Mouse (Mus musculus) lung, postnatal 36 days (tissue): ENCODE results near the gene March11.

Experiments used
- DNase-seq: peaks from one replicate; pipeline ENCODE4 v3.0.0; 2022; ENCODE audit warnings: mixed read lengths

March11 gene

DNA sequence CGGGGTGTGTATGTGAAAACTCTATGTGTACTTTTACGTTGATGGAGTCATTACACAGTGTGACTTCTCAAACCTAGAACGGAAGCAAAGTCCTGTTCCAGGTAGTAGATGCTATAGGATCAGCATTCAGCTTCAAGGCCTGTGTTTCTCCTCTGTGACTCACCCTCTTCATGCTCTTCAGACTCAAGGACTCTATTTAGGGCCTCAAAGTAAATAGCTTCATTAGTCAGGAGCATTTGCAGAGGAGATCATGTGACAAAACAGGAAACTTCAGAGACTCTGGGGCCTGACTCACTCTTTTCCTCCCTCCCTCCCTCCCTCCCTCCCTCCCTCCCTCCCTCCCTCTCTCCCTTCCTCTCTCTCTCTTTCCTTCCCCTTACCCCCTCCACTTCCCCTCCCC lies 66.1 kb downstream of the March11 start:
- no peak for DNase-seq

DNA sequence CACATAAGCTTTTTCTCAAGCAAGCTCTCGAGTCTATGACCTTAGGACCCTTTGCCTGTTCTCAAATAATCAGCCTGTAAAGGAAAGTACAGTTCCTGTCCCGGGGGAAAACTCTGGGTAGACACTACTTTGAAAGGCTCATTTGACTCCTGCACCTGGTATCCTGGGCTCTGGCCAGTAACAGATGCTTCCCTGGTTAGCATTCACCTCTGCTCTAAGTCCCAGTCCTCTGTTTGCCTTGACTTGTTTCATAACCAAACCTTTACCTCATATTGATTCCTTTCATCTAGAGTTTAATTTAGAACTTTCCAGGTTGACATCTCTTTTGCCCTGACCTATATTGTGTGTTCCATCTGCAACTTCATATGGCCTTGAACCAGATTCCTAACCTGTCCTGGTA lies 68.5 kb downstream of the March11 start:
- DNase-seq = no peak

DNA sequence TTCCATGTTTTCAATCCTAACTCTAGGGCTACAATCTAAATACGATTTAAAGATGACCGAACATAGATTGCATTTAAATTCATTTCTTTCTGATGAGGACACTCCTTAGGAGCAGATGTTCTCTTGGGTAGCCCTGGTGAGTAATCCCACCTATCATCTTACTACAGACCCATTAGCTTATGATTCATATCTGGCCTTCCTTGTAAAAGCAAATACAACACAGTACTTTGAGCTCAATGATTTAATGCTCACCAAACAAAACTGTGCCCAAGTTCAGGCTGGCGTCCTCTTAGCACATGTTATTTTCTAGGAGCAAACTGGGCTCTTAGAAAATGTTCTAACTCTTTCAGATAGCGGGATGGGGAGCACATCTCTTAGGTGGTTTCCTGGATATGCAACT lies 70.0 kb downstream of the March11 start:
- no peak for DNase-seq

DNA sequence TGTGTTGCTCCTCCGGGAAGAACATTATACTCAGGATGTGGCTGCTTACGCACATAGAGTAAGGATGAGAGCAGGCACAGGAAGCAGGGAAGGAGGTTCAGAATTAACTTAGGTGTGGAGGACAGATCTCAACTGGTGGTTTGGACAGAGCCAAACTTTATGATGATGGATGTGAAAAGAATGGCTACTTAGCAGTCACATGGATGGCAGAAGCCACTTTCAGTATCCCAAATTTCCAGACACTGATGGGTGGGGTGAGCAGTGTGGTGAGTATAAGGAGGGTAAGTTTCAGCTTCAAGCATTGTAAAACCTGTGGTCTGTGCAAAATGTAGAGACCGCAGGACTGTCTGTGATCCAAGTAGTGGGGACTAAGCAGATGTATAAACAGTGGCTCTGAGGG lies 71.0 kb downstream of the March11 start:
- DNase-seq = no peak

DNA sequence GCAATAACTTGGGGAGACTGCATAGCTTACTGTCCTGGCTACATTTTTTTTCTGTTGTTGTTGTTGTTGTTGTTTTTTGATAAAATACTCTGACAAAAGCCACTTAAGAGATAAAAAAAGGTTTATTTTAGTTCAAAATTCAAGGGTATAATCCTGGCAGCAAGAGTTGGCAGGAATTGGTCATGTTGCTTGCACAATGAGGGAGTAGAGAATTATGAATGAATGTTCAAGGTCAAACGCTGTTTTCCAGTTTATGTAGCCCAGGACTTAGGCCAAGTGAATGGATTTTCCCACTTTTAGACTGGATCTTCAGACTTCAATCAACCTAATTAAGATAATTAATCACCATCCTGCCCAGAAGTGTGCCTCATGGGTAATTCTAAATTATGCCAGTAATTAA lies 72.0 kb downstream of the March11 start:
- no peak for DNase-seq

DNA sequence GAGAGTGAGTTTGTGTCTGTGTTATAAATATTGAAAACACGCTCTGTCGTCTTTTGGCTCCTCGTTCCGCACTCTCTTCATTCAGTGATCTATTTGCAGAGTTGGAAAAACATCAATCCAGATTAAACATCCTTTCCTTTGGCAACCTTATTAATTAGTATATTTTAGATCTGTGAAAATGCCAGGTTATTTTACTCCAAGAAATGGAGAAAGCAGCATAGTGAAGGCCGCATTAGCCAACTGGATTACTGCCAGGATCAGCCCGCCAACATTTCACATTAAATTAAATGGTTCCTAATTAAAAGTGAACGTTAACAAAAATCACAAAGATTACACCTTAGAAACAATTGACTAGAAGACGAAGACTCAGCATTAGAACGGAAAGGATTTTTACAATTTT lies 81.2 kb downstream of the March11 start:
- no peak for DNase-seq

DNA sequence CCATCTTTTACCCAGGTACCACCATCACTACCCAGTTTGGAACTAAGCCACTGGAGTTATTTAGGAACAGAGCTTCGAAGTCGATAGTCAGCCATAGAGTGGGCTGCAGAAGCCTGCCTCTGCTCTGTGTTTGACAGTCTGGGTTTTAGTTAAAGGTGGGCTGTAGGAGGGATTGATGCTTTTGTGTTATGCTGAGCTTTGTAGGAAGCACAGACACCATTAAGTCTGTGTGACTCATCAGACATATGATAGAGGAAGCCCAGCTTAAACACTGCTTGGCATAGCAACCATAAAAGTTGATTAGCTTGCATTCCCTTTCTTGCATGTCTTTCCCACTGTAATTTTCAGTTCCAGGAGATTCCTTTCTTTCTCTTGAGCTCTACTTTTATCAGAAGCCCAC lies 87.7 kb downstream of the March11 start:
- DNase-seq = no peak

DNA sequence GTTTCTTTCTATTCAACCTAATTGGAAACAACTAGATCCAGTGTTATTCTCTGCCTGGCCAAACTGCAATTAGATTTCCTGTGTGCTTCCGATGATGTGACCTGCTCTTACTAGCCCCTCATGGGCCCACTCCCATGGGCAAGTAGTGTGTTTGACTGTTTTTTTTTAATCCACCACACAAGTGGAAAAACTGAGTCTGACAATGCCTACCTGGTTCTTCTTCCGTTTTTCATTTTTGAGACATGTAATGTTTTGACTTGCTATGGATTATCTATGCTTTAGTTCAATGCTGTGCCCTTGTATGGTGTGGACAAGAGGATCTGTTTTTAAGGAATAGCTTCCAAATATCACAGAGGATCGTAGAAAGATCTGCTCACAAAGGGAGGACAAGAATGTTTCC lies 116.4 kb downstream of the March11 start:
- no peak for DNase-seq

DNA sequence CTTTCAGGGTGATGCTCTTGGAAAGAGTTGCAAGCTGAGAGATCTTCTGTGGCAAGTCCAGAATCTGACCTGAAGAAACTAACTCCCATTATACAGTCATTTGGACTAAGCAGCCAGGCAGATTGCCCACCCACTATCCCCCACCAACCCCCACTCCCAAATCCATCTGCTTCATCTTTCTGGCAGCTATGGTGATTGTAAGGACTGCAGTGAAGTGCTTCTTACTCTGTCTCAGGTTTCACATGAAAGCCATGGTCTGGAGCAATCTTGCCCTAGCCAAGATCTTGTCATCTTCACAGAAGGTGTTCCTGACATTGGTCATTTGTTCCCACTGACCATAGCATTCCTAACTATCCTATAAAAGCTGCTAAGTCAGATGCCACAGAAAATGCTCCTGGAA lies 117.4 kb downstream of the March11 start:
- DNase-seq = peak; percentile 33

DNA sequence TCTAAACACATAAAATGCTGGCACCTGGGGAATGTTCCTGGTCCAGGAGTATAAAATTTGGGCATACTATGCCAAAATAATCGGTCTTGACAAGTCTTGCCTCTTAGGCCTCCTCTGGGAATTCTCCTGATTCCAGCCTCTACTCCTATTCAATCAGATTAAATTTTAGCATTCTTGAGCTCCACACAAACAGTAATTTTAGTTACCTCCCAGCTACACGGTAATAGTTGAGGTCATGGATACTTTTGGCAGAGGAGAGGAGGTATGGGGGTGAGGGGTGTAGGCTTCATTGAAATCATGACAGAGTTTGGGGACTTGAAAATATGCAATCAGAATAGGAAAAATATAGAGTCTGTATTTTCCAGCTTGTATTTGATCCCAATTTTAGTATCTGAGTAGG lies 121.7 kb downstream of the March11 start:
- DNase-seq = no peak

DNA sequence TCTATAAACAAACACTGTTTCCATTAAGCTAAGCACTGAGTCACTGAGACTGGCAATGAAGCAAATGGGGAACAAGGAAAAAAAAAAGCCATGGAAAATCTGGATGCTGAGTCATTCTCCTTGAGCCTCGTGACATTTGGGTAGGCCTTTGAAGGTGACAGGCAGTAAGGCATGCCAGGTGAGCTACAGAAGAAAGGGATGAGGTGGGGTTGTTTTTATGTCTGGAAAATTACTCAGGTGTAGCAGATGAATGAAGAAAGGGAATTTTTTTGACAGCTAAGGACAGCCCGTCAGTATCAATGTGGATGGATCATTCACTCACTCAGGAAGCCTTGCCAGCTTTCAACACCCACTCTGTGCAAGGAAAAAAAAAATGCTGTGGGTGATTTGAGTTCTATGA lies 123.8 kb downstream of the March11 start:
- DNase-seq = no peak

DNA sequence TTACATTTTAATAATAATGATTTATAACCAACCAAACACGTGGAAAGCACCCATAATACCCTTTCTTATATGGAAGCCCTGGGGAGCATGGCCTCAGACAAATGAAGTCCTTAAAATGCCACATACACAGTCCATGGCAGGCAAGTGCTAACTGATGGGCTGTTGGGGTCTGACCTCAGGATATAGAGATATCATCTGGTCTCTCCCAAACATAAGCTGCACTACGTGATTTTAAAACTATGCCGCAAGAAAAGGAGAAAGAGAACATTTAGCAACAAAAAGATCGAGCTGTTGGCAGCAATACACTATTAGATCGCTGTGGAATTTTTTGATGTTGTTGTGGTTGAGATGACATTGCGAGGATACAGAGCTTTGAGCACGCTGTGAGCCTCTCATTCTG lies 126.9 kb downstream of the March11 start:
- DNase-seq = no peak

DNA sequence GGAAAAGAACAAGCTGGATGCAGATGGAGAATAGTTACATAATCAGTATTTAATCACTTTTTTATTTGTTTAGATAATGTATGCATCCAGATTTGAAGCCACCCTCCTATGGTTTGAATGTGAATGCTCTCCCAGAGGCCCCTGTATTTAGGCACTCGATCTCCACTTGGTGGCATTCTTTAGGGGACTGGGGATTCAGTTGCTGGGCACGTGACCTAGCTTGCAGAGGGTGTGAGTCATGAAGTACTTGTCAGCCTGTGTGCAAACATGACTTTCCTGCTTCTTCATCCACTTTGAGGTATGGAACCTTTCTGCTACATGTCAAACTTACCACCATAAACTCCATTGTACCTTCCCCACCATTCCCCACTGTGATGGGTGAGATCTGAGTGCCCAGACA lies 128.3 kb downstream of the March11 start:
- DNase-seq = no peak
